Comparison of ENCODE assay signal across 8 mouse cellular contexts in genomic region chr14:104521458-104521848, GRCm38 (mm10). TPM values are rescaled to one million over a fixed set of nuclear protein-coding genes. Genes with fewer than 3 reads are reported as not detected.
A peak's percentile ranks its signal among the peaks of the same experiment; 100 is the strongest.
DNase-seq lines count a peak whose midpoint lies in the region; ATAC-seq and TF ChIP-seq lines count a peak whose summit lies in the region.

No protein-coding gene starts in this region.

- no peak for DNase-seq in testis, postnatal 10 days (ENCODE audit: low spot score)
- no peak for DNase-seq in forebrain, embryonic 10.5 days (ENCODE audit: extremely low spot score, low spot score)
- no peak for DNase-seq in liver, embryonic 11.5 days (ENCODE audit: low spot score)
- no peak for DNase-seq in layer of hippocampus, adult 11-12 months (ENCODE audit: low spot score)
- DNase-seq in urinary bladder, postnatal 10 days (ENCODE audit: low spot score): no peak
- no peak for DNase-seq in lung, postnatal 36 days

- H3K4me2 ChIP-seq in liver, embryonic 11.5 days: peak overlapping the region; percentile 76

- peak overlapping the region; percentile 10; the same call in 1 of the 2 replicates for H3K9ac ChIP-seq in liver, embryonic 11.5 days (ENCODE audit: low read depth, low read length)

- no peak for TF ChIP-seq POLR2A in testis, adult 2 months (IDR thresholded peaks at IDR 0.05; ENCODE audit: control insufficient read depth, low read depth, low read length)

- no peaks in the 10 kb centered on the region for H3K27me3 ChIP-seq in testis, adult 2 months (ENCODE audit: control insufficient read depth, insufficient read depth, low read length)
- peaks cover 8% of the 10 kb centered on the region for H3K27me3 ChIP-seq in forebrain, embryonic 10.5 days (ENCODE audit: poor library complexity, severe bottlenecking)
- H3K27me3 ChIP-seq in liver, embryonic 11.5 days (replicated peaks; ENCODE audit: control insufficient read depth, insufficient read depth, low read length): no peaks in the 10 kb centered on the region

- H3K4me1 ChIP-seq in testis, adult 2 months (ENCODE audit: control insufficient read depth, insufficient read depth, low read length): no peaks in the 10 kb centered on the region
- peaks cover 12% of the 10 kb centered on the region for H3K4me1 ChIP-seq in forebrain, embryonic 10.5 days
- peaks cover 6% of the 10 kb centered on the region; the same call in 1 of the 2 replicates for H3K4me1 ChIP-seq in liver, embryonic 11.5 days (replicated peaks; ENCODE audit: control insufficient read depth, insufficient read depth, low read length)

- no peak for TF ChIP-seq CTCF in testis, adult 2 months (IDR thresholded peaks at IDR 0.05; ENCODE audit: control insufficient read depth, insufficient read depth, insufficient replicate concordance, low read depth, low read length)

- no peak overlapping the region for H3K27ac ChIP-seq in testis, adult 2 months (ENCODE audit: control insufficient read depth, insufficient read depth, low read depth, low read length)
- H3K27ac ChIP-seq in forebrain, embryonic 10.5 days: peak overlapping the region; percentile 98
- no peak overlapping the region for H3K27ac ChIP-seq in liver, embryonic 11.5 days (ENCODE audit: low read depth, low read length)

- H3K4me3 ChIP-seq in testis, adult 2 months (ENCODE audit: control insufficient read depth, low read depth, low read length): peak overlapping the region; percentile 27; the same call in 1 of the 2 replicates
- H3K4me3 ChIP-seq in forebrain, embryonic 10.5 days: peak overlapping the region; percentile 92
- H3K4me3 ChIP-seq in liver, embryonic 11.5 days (ENCODE audit: low read depth, low read length): peak overlapping the region; percentile 89

- WGBS in forebrain, embryonic 10.5 days: 10% methylated on average over 9 of the region's 9 CpGs
- under 1% methylated on average over 9 of the region's 9 CpGs for WGBS in liver, embryonic 11.5 days

- no peaks in the 10 kb centered on the region for H3K36me3 ChIP-seq in testis, adult 2 months (ENCODE audit: control insufficient read depth, insufficient read depth, low read length)
- peaks cover 34% of the 10 kb centered on the region for H3K36me3 ChIP-seq in forebrain, embryonic 10.5 days (replicated peaks)
- H3K36me3 ChIP-seq in liver, embryonic 11.5 days (ENCODE audit: control insufficient read depth, insufficient read depth, low read length): no peaks in the 10 kb centered on the region

- peaks cover 15% of the 10 kb centered on the region for H3K9me3 ChIP-seq in forebrain, embryonic 10.5 days
- H3K9me3 ChIP-seq in liver, embryonic 11.5 days (ENCODE audit: control insufficient read depth, low read length): no peaks in the 10 kb centered on the region

- ATAC-seq in liver, embryonic 11.5 days (replicated peaks; ENCODE audit: low FRiP score): no peak
- no peak for ATAC-seq in monocyte, adult 5-6 weeks (replicated peaks; ENCODE audit: insufficient number of reproducible peaks, low FRiP score, low TSS enrichment, poor library complexity, severe bottlenecking)

RNA-seq across cellular contexts. Expression of gene Rnf219, which starts 1.0 kb away (rescaled TPM):
- 4.5 and 5.7 TPM in 2 replicates for polyA plus RNA-seq in testis, adult 2 months (2012; rRNA removed)
- polyA plus RNA-seq in forebrain, embryonic 10.5 days (2016; fragmentation: Nextera tagmentation; extraction: Ambion mirVana): 46.8 and 55.6 TPM in 2 replicates
- 19.0 and 20.0 TPM in 2 replicates for polyA plus RNA-seq in liver, embryonic 11.5 days (2014; fragmentation: Nextera tagmentation; extraction: Ambion mirVana)
- 13.4 to 19.0 TPM (median 14.5 TPM) in 3 replicates for total RNA-seq in monocyte, adult 5-6 weeks (2017)

RNA-seq across cellular contexts. Expression of gene Pou4f1, which starts 53.7 kb away (rescaled TPM):
- polyA plus RNA-seq in testis, adult 2 months (2012; rRNA removed): 0.52 and 0.69 TPM in 2 replicates
- 1.5 and 1.6 TPM in 2 replicates for polyA plus RNA-seq in forebrain, embryonic 10.5 days (2016; fragmentation: Nextera tagmentation; extraction: Ambion mirVana)
- polyA plus RNA-seq in liver, embryonic 11.5 days (2014; fragmentation: Nextera tagmentation; extraction: Ambion mirVana): 0.23 and 0.40 TPM in 2 replicates
- total RNA-seq in monocyte, adult 5-6 weeks (2017): not detected in 3 replicates

Comparison
In these comparisons a context has a peak if more than half of its experiments do, and no peak if none do; other contexts are left out.
1. H3K4me3 ChIP-seq: peak in every context shown above with its lines; median percentile 92 in forebrain, embryonic 10.5 days; 89 in liver, embryonic 11.5 days; 27 in testis, adult 2 months.